Mouse (Mus musculus): ENCODE results near the gene B830017H08Rik.

DNA sequence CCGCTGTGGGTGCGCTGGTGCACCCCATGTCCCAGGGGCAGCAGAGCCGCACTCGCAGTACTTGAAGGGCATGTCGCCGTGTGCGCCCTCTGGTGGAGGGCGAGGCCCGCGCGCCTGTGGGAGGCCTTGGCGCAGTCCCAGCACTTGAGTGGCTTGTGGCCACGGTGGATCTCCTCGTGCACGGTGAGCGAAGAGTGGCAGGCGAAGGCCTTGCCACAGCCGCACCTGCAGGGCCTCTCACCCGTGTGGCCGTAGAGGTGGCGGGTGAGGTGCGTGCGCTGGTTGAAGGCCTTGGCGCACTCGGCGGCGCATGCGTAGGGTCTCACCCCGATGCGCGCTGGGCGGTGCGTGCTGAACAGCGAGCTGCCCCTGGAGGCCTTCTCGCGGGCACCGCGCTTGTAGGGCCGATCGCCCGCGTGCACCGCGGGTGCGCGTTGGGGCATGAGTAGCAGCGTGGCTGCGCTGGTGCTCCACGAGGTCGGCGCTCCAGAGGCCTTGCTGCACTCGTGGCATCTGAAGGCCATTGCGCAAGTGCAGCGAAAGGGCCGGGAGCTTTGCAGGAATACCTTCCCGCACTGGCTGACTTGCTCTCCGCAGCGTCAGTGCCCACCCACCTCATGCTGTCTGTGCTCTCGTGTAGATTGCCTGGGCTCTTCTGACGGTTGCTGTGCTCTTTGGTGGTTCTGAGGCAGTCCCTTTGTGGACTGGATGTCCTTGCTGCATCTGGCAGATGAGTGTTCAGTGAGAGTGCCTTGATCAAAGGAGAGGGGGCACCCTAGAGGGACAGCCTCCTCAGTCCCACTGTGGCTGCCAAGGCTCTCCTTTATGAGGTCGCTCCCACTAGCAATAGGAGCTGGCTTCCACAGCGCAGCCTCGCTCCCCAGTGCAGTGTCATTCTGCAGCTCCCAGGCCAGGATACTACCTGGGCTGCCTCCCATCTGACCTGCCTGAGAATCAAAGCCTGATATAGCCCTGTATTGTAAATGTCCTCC is 17.2 kb upstream of the B830017H08Rik start:
- peak; percentile 87 for TF ChIP-seq CTCF (IDR thresholded peaks at IDR 0.05; ENCODE audit: low read depth, low read length)
- TF ChIP-seq POLR2A (IDR thresholded peaks at IDR 0.05; ENCODE audit: insufficient read depth, low read length) = no peak
